Mouse (Mus musculus) kidney, embryonic 16.5 days (tissue): ENCODE measurements at regions not wholly inside any gene's neighbourhood (a gene's known extent, or its start where the extent isn't known, plus 50 kb on each side); places are given as distances from the start of the nearest gene placed in this dataset.
A peak's percentile ranks its signal among the peaks of the same experiment; 100 is the strongest.

ENCODE experiments used
- ATAC-seq: fragments of 200-750 bp; cut with Nextera tagmentation; 2 replicates; pipeline ENCODE4 v1.8.0; 2017; ENCODE audit warnings: moderate TSS enrichment; ENCODE audit not compliant: low FRiP score, low TSS enrichment
- H3K27ac ChIP-seq: fragments of 300-500 bp; sonication (generic); 2 replicates; pipeline ENCODE4 v1.5.1; 2014; ENCODE audit warnings: low read length
- H3K27me3 ChIP-seq: fragments of 300-500 bp; sonication (generic); 2 replicates; pipeline ENCODE4 v1.6.1; 2014; ENCODE audit warnings: low read length, control low read depth, mixed read lengths; ENCODE audit not compliant: insufficient read depth
- H3K36me3 ChIP-seq: fragments of 300-500 bp; sonication (generic); 2 replicates; pipeline ENCODE4 v1.6.1; 2014; ENCODE audit warnings: low read length, control low read depth, mixed read lengths; ENCODE audit not compliant: insufficient read depth
- H3K4me1 ChIP-seq: fragments of 300-500 bp; sonication (generic); 2 replicates; pipeline ENCODE4 v1.6.1; 2014; ENCODE audit warnings: low read length, control low read depth, mixed read lengths; ENCODE audit not compliant: insufficient read depth
- H3K4me2 ChIP-seq: fragments of 300-500 bp; sonication (generic); replicated peaks from 2 replicates; pipeline ENCODE4 v1.6.1; 2014; ENCODE audit warnings: low read depth, low read length
- H3K4me3 ChIP-seq: fragments of 300-500 bp; sonication (generic); 2 replicates; pipeline ENCODE4 v1.5.1; 2014; ENCODE audit warnings: mild to moderate bottlenecking, low read length
- H3K9ac ChIP-seq: fragments of 300-500 bp; sonication (generic); replicated peaks from 2 replicates; pipeline ENCODE4 v1.6.1; 2014; ENCODE audit warnings: low read length
- H3K9me3 ChIP-seq: fragments of 300-500 bp; sonication (generic); 2 replicates; pipeline ENCODE4 v1.6.1; 2016; ENCODE audit warnings: low read length, control low read depth
- WGBS: fragments of 180-500 bp; shearing (Covaris S2); extraction: QIAGEN DNeasy Blood & Tissue Kit; methylation state at CpG from one replicate; pipeline ENCODE4 v1.1.7; 2014; 5-methylcytosine and 5-hydroxymethylcytosine counted together

DNA sequence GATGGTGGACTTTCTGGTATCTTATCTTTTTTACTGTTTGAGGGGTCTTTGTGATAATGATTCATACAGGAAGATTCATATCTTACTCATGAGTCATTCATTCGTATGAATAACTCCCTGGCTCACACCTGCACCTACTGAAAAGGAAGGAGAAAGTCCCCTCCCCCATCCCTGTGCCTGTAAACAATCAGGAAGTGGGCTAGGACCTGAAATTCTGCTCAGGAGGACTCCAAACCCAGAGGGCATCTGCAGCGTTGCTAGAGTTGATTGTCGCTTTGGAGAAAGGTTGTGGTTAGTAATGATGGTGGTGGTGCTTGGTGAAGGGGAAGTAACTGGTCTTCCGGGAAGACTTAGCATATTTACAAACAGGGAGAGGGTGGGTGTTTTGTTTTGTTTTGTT, 88.3 kb upstream of the Olig3 start:
- Histone ChIP-seq H3K9me3 (no peaks in the 10 kb centered on the region), H3K36me3 (no peaks in the 10 kb centered on the region), H3K4me2 (no peak overlapping the region), H3K4me3 (no peak overlapping the region), H3K4me1 (no peaks in the 10 kb centered on the region), H3K9ac (no peak overlapping the region), H3K27ac (no peak overlapping the region), H3K27me3 (no peaks in the 10 kb centered on the region)
- WGBS: 69% methylated on average over 4 of the region's 4 CpGs
- no peak for ATAC-seq

DNA sequence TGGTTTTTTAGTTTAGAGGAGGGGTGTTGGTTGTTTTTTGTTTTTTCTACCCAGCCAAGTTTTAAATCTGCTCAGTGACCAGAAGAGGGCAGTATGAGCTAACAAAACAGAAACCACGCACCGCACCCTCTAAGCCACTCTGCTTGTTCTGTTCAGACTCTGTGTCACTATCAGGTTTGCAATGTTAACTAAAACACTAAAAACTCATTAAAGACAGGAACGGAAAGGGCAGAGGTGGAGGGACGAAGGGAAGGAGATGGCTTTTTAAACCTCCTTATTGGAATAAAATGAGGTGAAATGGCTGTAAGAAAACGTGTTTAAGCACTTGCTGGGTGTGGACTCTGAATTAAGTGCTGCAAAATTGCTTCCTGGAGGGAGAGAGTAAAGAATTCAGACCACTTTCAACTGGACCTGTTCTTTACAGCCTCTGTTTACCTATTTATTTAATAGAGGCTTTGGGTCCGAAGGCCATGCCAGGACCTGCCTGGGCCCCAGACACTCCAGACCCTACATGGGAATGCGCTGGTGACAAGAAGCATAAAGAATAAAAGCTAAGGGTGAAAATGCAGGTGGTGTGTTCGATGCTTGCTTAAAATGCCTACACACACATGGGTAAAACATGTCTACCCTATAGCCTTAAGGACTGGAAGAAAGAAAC, 116.1 kb upstream of the Olig3 start:
- Histone ChIP-seq H3K9me3 (no peaks in the 10 kb centered on the region), H3K27me3 (no peaks in the 10 kb centered on the region), H3K4me1 (no peaks in the 10 kb centered on the region), H3K27ac (no peak overlapping the region), H3K9ac (no peak overlapping the region), H3K4me2 (0 out of 2 replicates have a peak overlapping the region, but pooled peaks have one; percentile 3), H3K36me3 (no peaks in the 10 kb centered on the region), H3K4me3 (no peak overlapping the region)
- 28% methylated on average over 8 of the region's 8 CpGs for WGBS
- ATAC-seq: no peak

DNA sequence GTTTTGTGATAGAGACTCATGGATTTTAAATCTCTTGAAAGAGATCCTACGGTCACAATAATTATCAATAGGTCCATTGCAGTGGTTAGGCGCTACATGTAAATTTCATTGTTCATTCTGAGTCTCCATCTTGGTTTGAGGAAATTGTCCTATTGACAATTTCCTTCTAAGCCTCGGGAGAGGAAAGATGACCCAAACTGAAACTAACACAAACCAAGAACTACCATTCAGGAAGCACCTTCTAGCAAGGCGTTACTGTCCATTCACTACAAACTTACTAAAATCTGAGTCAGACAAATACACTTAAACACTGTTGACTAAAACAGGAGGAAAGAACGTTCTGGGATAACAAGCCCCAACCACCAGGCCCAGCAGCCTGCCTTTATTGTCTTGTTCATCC, 140.1 kb upstream of the Olig3 start:
- 88% methylated on average over 5 of the region's 5 CpGs for WGBS

DNA sequence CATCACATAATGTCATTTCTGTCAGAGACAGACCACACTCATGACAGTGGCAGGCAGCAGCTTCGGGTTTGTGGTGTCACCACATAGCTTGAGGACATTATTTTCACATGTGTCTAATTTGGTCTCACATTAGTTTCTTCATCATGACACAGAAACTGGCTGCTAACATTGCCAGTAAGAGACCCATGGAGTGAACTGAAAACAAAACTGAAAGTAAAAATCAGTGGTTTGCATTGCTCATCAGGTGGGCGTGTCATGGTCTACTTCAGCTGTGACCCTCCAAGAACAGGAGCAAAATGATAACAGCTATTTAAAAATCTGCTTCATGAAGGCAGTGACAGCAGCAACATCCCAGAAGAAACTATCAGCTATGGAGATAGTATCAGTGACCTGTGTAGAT, 146.6 kb upstream of the Olig3 start:
- no peak for ATAC-seq
- no peaks in the 10 kb centered on the region for H3K36me3 ChIP-seq
- 88% methylated on average over 2 of the region's 2 CpGs for whole genome bisulfite sequencing
- no peaks in the 10 kb centered on the region for H3K27me3 ChIP-seq
- no peak overlapping the region for H3K4me3 ChIP-seq
- H3K27ac ChIP-seq: no peak overlapping the region
- no peak overlapping the region for H3K4me2 ChIP-seq
- H3K9ac ChIP-seq: no peak overlapping the region
- H3K9me3 ChIP-seq: no peaks in the 10 kb centered on the region
- H3K4me1 ChIP-seq: no peaks in the 10 kb centered on the region

More for the DNA sequence above, 140.1 kb upstream of the Olig3 start:
- no peak overlapping the region for H3K27ac ChIP-seq
- ATAC-seq: no peak
- no peaks in the 10 kb centered on the region for H3K36me3 ChIP-seq
- no peaks in the 10 kb centered on the region for H3K9me3 ChIP-seq
- H3K4me2 ChIP-seq: no peak overlapping the region
- no peaks in the 10 kb centered on the region for H3K27me3 ChIP-seq
- H3K9ac ChIP-seq: no peak overlapping the region
- no peaks in the 10 kb centered on the region for H3K4me1 ChIP-seq
- no peak overlapping the region for H3K4me3 ChIP-seq

DNA sequence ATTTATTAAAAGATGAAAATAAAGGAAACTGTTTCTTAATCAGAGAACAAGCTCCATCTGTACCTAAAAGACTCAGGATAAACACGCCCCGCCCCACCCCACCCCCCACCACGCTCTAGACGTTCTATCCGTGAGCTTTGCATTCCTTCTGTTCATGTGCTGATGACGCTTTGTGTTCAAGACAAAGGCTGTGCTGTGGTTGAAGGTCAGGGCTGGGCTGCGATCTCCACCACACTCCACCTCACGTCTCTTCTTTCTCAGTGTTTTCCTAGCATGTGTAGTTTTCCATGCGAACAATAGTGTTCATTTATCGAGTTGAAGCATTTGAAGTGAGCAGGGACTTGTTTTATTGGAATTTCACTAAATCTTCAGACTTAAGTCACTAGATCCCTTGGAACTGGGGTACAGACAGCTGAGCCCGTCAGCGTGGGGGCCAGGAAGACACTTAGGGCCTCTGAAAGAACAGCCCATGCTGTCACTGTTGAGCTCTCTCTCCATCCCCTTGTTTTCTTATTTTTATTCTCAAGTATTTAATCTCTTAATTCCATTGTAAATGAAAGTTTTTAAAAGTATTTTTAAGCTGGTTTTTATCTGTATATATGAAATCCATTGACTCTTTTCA, 148.1 kb upstream of the Olig3 start:
- Histone ChIP-seq H3K9me3 (no peaks in the 10 kb centered on the region), H3K36me3 (no peaks in the 10 kb centered on the region), H3K4me2 (peak overlapping the region; percentile 13), H3K4me3 (no peak overlapping the region), H3K4me1 (no peaks in the 10 kb centered on the region), H3K27ac (no peak overlapping the region), H3K9ac (no peak overlapping the region), H3K27me3 (no peaks in the 10 kb centered on the region)
- 23% methylated on average over 12 of the region's 12 CpGs for WGBS
- ATAC-seq: no peak

DNA sequence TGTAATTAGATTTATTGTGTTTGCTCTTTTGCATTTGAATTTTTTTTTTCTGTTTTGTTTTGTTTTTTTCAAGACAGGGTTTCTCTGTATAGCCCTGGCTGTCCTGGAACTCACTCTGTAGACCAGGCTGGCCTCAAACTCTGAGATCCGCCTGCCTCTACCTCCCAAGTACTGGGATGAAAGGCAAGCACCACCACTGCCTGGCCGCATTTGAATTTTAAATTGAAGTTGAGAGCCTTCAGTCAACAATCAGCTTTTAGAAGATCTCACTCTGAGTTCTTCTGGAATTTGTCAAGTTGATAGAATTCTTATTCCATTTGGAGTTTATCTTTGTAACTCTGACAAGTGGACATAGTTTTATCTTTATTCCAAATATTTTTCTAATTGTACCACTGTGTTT, 148.8 kb upstream of the Olig3 start:
- no peak overlapping the region for H3K27ac ChIP-seq
- H3K4me2 ChIP-seq: no peak overlapping the region
- H3K27me3 ChIP-seq: no peaks in the 10 kb centered on the region
- 76% methylated on average over 2 of the region's 2 CpGs for WGBS
- no peaks in the 10 kb centered on the region for H3K36me3 ChIP-seq
- no peaks in the 10 kb centered on the region for H3K4me1 ChIP-seq
- no peak overlapping the region for H3K9ac ChIP-seq
- no peaks in the 10 kb centered on the region for H3K9me3 ChIP-seq
- no peak overlapping the region for H3K4me3 ChIP-seq
- ATAC-seq: no peak

DNA sequence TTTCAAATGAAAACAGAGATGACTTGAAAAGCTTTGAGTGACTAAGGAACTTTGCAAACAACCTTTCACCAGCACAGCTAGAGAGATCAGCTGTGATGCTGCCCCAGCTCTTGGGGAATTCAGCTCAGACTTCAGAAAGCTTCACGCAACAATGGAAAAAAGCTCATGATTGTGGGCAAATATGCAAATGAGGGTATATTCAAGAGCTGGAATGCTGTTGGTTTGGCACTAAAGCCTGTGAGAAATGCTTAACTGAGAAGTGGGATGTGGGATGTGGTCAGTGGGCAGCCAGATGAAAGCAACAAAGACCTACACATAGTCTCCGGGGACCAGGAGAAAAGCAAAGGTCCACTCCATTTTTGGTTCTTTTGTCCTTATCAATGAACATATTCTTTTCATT, 156.0 kb upstream of the Olig3 start:
- Histone ChIP-seq H3K4me2 (no peak overlapping the region), H3K4me3 (no peak overlapping the region), H3K9me3 (no peaks in the 10 kb centered on the region), H3K36me3 (no peaks in the 10 kb centered on the region), H3K27me3 (no peaks in the 10 kb centered on the region), H3K4me1 (no peaks in the 10 kb centered on the region), H3K27ac (no peak overlapping the region), H3K9ac (no peak overlapping the region)
- no peak for ATAC-seq
- WGBS: 95% methylated on average over 2 of the region's 2 CpGs

DNA sequence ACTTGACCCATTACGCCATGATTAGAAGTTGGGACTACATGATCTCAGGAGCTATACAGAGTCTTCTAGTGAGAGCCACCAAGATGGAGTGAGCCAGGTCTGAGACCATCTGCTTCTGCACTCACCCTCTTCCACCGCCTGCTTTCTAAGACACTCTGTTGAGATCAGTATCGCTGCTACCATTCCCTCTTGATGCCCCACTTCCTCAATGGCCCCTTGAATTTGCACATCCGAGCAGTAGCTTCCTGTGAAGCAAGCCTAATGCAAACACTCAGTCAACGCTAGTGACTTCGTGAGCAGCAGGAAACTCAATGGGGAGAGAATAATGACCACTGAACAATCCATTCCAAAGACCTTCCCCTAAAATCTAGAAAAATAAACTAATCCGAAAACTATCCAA, 160.7 kb upstream of the Olig3 start:
- Histone ChIP-seq H3K27me3 (no peaks in the 10 kb centered on the region), H3K9me3 (no peaks in the 10 kb centered on the region), H3K27ac (no peak overlapping the region), H3K4me1 (0 out of 2 replicates have a peak, but pooled peaks cover 2% of the 10 kb centered on the region), H3K4me3 (no peak overlapping the region), H3K9ac (no peak overlapping the region), H3K4me2 (no peak overlapping the region), H3K36me3 (no peaks in the 10 kb centered on the region)
- 68% methylated on average over 7 of the region's 7 CpGs for WGBS
- no peak for ATAC-seq

DNA sequence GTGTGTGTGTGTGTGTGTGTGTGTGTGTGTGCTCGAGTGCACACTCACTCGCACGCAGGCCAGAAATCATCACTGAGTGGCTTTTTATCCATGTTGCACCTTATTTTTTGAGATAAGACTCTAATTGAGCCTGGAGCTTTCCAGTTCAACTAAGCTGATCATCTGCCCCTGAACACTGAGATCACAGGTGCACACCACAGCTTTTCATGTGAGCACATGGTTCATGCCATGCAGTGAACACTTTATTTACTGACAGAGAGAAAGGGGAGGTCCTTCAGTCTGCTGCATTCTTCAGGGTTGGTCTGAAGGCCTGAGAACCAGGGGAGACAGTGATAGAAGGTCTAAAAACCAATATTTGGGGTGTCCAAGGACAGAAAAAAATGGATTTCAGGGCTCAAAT, 161.7 kb upstream of the Olig3 start:
- H3K9ac ChIP-seq: no peak overlapping the region
- no peak for ATAC-seq
- H3K9me3 ChIP-seq: no peaks in the 10 kb centered on the region
- no peak overlapping the region for H3K4me3 ChIP-seq
- no peak overlapping the region for H3K27ac ChIP-seq
- no peaks in the 10 kb centered on the region for H3K27me3 ChIP-seq
- no peaks in the 10 kb centered on the region for H3K36me3 ChIP-seq
- H3K4me2 ChIP-seq: no peak overlapping the region
- 0 out of 2 replicates have a peak, but pooled peaks cover 2% of the 10 kb centered on the region for H3K4me1 ChIP-seq
- WGBS: 90% methylated on average over 3 of the region's 3 CpGs

DNA sequence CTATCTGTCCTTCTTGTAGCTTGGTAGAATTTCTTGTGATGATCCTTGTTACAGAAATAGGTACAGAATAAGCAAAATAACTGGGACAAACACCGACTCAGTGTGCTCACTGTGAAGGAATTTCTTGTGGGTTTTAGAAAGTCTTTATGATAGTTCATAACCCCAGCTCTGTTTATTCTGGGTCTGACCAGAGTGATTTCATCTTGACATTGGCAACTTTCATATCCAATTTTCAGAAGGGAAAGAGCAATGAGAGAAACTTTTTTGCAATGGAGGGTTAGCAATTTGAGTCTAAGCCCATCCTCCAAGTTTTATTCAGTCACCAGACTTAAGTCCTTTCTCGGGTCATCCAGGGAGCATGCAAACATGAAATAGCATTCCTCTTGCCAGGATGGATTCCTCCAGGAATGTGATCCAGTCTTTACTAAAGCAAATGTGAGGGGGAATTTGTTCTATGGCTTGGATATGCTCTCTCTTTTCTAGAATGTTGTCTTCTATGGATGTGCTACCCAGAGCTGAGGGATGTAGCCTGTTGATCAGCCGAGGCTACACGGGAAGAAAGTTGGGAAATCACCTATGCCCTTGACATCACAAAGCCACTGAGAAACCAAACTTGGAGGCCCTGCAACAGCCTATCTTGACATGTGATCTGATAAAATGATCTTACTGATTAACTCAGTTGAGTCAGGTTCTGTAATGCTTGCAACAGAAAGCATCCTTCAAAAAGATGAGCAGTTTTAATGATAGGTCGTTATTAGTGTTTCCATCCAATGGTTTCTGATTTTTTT, 163.2 kb upstream of the Olig3 start:
- Histone ChIP-seq H3K9me3 (no peaks in the 10 kb centered on the region), H3K9ac (no peak overlapping the region), H3K36me3 (no peaks in the 10 kb centered on the region), H3K4me3 (no peak overlapping the region), H3K27ac (no peak overlapping the region), H3K4me1 (peaks cover 5% of the 10 kb centered on the region; the same call in 1 of the 2 replicates), H3K27me3 (no peaks in the 10 kb centered on the region), H3K4me2 (no peak overlapping the region)
- WGBS: 82% methylated on average over 5 of the region's 5 CpGs
- no peak for ATAC-seq
